In genomic region chr16:34700165-34700827, GRCm38 (mm10) we compare ENCODE assay signal across 8 mouse cellular contexts. TPM values are rescaled to one million over a fixed set of nuclear protein-coding genes. Genes with fewer than 3 reads are reported as not detected.
A peak's percentile ranks its signal among the peaks of the same experiment; 100 is the strongest.
DNase-seq lines count a peak whose midpoint lies in the region; ATAC-seq and TF ChIP-seq lines count a peak whose summit lies in the region.

No protein-coding gene starts in this region.

- 20% methylated on average over 7 of the region's 7 CpGs for WGBS in bone marrow, adult 2 months
- 23% methylated on average over 7 of the region's 7 CpGs for WGBS in heart, embryonic 11.5 days (ENCODE audit: insufficient replicate concordance)
- 18% methylated on average over 7 of the region's 7 CpGs for WGBS in kidney, embryonic 14.5 days
- WGBS in limb, embryonic 14.5 days: 18% methylated on average over 7 of the region's 7 CpGs
- 21% methylated on average over 7 of the region's 7 CpGs for WGBS in midbrain, postnatal 0 days

- ATAC-seq in erythroblast, adult 5-6 weeks (replicated peaks; ENCODE audit: low FRiP score, poor library complexity, severe bottlenecking): peak; percentile 69
- ATAC-seq in heart, embryonic 11.5 days (replicated peaks; ENCODE audit: insufficient number of reproducible peaks, low FRiP score, low TSS enrichment): peak; percentile 63; the same call in 1 of the 2 replicates
- peak; percentile 69; the same call in 1 of the 2 replicates for ATAC-seq in kidney, embryonic 14.5 days (ENCODE audit: low FRiP score, low TSS enrichment)
- peak; percentile 73 for ATAC-seq in limb, embryonic 14.5 days (ENCODE audit: low FRiP score, low read depth)
- ATAC-seq in midbrain, postnatal 0 days (ENCODE audit: low FRiP score): 0 out of 2 replicates have a peak, but pooled peaks have one; percentile 44

- no peaks in the 10 kb centered on the region for H3K27me3 ChIP-seq in heart, embryonic 11.5 days (ENCODE audit: control insufficient read depth, insufficient read depth, low read length)
- no peaks in the 10 kb centered on the region for H3K27me3 ChIP-seq in kidney, embryonic 14.5 days (ENCODE audit: control insufficient read depth, insufficient read depth, low read length)
- no peaks in the 10 kb centered on the region for H3K27me3 ChIP-seq in limb, embryonic 14.5 days (ENCODE audit: control insufficient read depth, insufficient read depth, low read length)
- H3K27me3 ChIP-seq in midbrain, postnatal 0 days (ENCODE audit: insufficient read depth, low read length): no peaks in the 10 kb centered on the region

- no peak overlapping the region for H3K4me2 ChIP-seq in heart, embryonic 11.5 days
- no peak overlapping the region for H3K4me2 ChIP-seq in kidney, embryonic 14.5 days (replicated peaks; ENCODE audit: low read depth, low read length)
- H3K4me2 ChIP-seq in limb, embryonic 14.5 days (replicated peaks; ENCODE audit: low read depth, low read length, severe bottlenecking): no peak overlapping the region
- H3K4me2 ChIP-seq in midbrain, postnatal 0 days (ENCODE audit: low read depth, low read length, poor library complexity, severe bottlenecking): no peak overlapping the region

- H3K27ac ChIP-seq in bone marrow, adult 2 months (ENCODE audit: control insufficient read depth, insufficient read depth, low read depth, low read length, poor library complexity): no peak overlapping the region
- no peak overlapping the region for H3K27ac ChIP-seq in heart, embryonic 11.5 days (ENCODE audit: low read depth, low read length)
- H3K27ac ChIP-seq in kidney, embryonic 14.5 days (ENCODE audit: low read depth, low read length): no peak overlapping the region
- H3K27ac ChIP-seq in limb, embryonic 14.5 days (replicated peaks; ENCODE audit: low read depth, low read length): no peak overlapping the region
- no peak overlapping the region for H3K27ac ChIP-seq in midbrain, postnatal 0 days (ENCODE audit: low read depth, low read length)

- no peak overlapping the region for H3K4me3 ChIP-seq in bone marrow, adult 2 months (replicated peaks; ENCODE audit: control insufficient read depth, low read depth, low read length)
- no peak overlapping the region for H3K4me3 ChIP-seq in heart, embryonic 11.5 days (ENCODE audit: low read depth, low read length)
- H3K4me3 ChIP-seq in kidney, embryonic 14.5 days (ENCODE audit: low read length): no peak overlapping the region
- no peak overlapping the region for H3K4me3 ChIP-seq in limb, embryonic 14.5 days (replicated peaks; ENCODE audit: low read length)
- no peak overlapping the region for H3K4me3 ChIP-seq in midbrain, postnatal 0 days (ENCODE audit: low read depth, low read length)

- peaks cover 5% of the 10 kb centered on the region; the same call in 1 of the 2 replicates for H3K36me3 ChIP-seq in heart, embryonic 11.5 days (ENCODE audit: control insufficient read depth, insufficient read depth, low read length)
- peaks cover 24% of the 10 kb centered on the region for H3K36me3 ChIP-seq in kidney, embryonic 14.5 days (ENCODE audit: control insufficient read depth, insufficient read depth, low read length)
- H3K36me3 ChIP-seq in limb, embryonic 14.5 days (ENCODE audit: control insufficient read depth, insufficient read depth, low read length): peaks cover 21% of the 10 kb centered on the region
- no peaks in the 10 kb centered on the region for H3K36me3 ChIP-seq in midbrain, postnatal 0 days (ENCODE audit: insufficient read depth, low read length)

- TF ChIP-seq CTCF in bone marrow, adult 2 months (IDR thresholded peaks at IDR 0.05; ENCODE audit: control insufficient read depth, insufficient read depth, low read length): peak; percentile 48
- peak; percentile 93 for TF ChIP-seq CTCF in midbrain, postnatal 0 days (IDR thresholded peaks at IDR 0.05)

- H3K9ac ChIP-seq in heart, embryonic 11.5 days (ENCODE audit: low read depth, low read length): no peak overlapping the region
- no peak overlapping the region for H3K9ac ChIP-seq in kidney, embryonic 14.5 days (ENCODE audit: low read depth, low read length)
- no peak overlapping the region for H3K9ac ChIP-seq in limb, embryonic 14.5 days (ENCODE audit: low read depth, low read length, severe bottlenecking)
- H3K9ac ChIP-seq in midbrain, postnatal 0 days (replicated peaks; ENCODE audit: low read length, poor library complexity, severe bottlenecking): no peak overlapping the region

- TF ChIP-seq POLR2A in bone marrow, adult 2 months (IDR thresholded peaks at IDR 0.05; ENCODE audit: borderline replicate concordance, control insufficient read depth, low read depth, low read length): no peak
- TF ChIP-seq POLR2A in limb, embryonic 14.5 days (IDR thresholded peaks at IDR 0.05; ENCODE audit: borderline replicate concordance, extremely low read depth, insufficient read depth, insufficient read length): no peak

- DNase-seq in A20 (ENCODE audit: low read depth, low spot score): peak; percentile 74
- DNase-seq in limb, embryonic 14.5 days (ENCODE audit: low spot score): peak; percentile 86
- peak; percentile 87 for DNase-seq in midbrain, postnatal 0 days (ENCODE audit: low spot score)
- peak; percentile 45 to 70 for DNase-seq in spleen, postnatal 4 days (ENCODE audit: low spot score in 2 of 2)

- H3K4me1 ChIP-seq in bone marrow, adult 2 months (ENCODE audit: control insufficient read depth, insufficient read depth, low read length): no peaks in the 10 kb centered on the region
- H3K4me1 ChIP-seq in heart, embryonic 11.5 days (ENCODE audit: control insufficient read depth, insufficient read depth, low read length): no peaks in the 10 kb centered on the region
- no peaks in the 10 kb centered on the region for H3K4me1 ChIP-seq in kidney, embryonic 14.5 days (ENCODE audit: control insufficient read depth, insufficient read depth, low read length)
- no peaks in the 10 kb centered on the region for H3K4me1 ChIP-seq in limb, embryonic 14.5 days (ENCODE audit: control insufficient read depth, insufficient read depth, low read length)
- H3K4me1 ChIP-seq in midbrain, postnatal 0 days (ENCODE audit: insufficient read depth, low read length): no peaks in the 10 kb centered on the region

- H3K9me3 ChIP-seq in heart, embryonic 11.5 days (replicated peaks; ENCODE audit: control insufficient read depth, low read length): no peaks in the 10 kb centered on the region
- H3K9me3 ChIP-seq in kidney, embryonic 14.5 days (ENCODE audit: control insufficient read depth, low read length): no peaks in the 10 kb centered on the region
- no peaks in the 10 kb centered on the region for H3K9me3 ChIP-seq in limb, embryonic 14.5 days (ENCODE audit: control insufficient read depth, low read length)
- no peaks in the 10 kb centered on the region for H3K9me3 ChIP-seq in midbrain, postnatal 0 days (ENCODE audit: low read length)

RNA-seq across cellular contexts. Expression of gene Ccdc14, which starts 9.9 kb away (rescaled TPM):
- 4.7 and 4.8 TPM in 2 replicates for polyA plus RNA-seq in bone marrow, adult 2 months (2011; ENCODE audit: insufficient read depth, insufficient read length, low replicate concordance, missing spikeins)
- 2.1 and 3.1 TPM in 2 replicates for total RNA-seq in erythroblast, adult 5-6 weeks (2015; ENCODE audit: low replicate concordance)
- total RNA-seq in erythroblast, adult 5-6 weeks (2017; ENCODE audit: low replicate concordance): 1.4 and 2.0 TPM in 2 replicates
- 9.4 and 9.5 TPM in 2 replicates for polyA plus RNA-seq in heart, embryonic 11.5 days (2014; fragmentation: Nextera tagmentation; extraction: Ambion mirVana)
- polyA plus RNA-seq in kidney, embryonic 14.5 days (2014; fragmentation: Nextera tagmentation; extraction: Ambion mirVana): 6.6 and 9.9 TPM in 2 replicates
- polyA plus RNA-seq in limb, embryonic 14.5 days (2012; rRNA removed): 9.1 and 10.2 TPM in 2 replicates
- 6.4 and 7.0 TPM in 2 replicates for polyA plus RNA-seq in limb, embryonic 14.5 days (2014; fragmentation: Nextera tagmentation; extraction: Ambion mirVana)
- total RNA-seq in midbrain, postnatal 0 days (2014; rRNA removed): 2.9 and 5.6 TPM in 2 replicates
- polyA plus RNA-seq in midbrain, postnatal 0 days (2015; fragmentation: Nextera tagmentation; extraction: Ambion mirVana): 1.8 and 2.2 TPM in 2 replicates

RNA-seq across cellular contexts. Expression of gene Mylk, which starts 44.7 kb away (rescaled TPM):
- 11.1 and 22.2 TPM in 2 replicates for polyA plus RNA-seq in bone marrow, adult 2 months (2011; ENCODE audit: insufficient read depth, insufficient read length, low replicate concordance, missing spikeins)
- total RNA-seq in erythroblast, adult 5-6 weeks (2015; ENCODE audit: low replicate concordance): 0.38 and 0.63 TPM in 2 replicates
- 0.85 and 1.1 TPM in 2 replicates for total RNA-seq in erythroblast, adult 5-6 weeks (2017; ENCODE audit: low replicate concordance)
- polyA plus RNA-seq in heart, embryonic 11.5 days (2014; fragmentation: Nextera tagmentation; extraction: Ambion mirVana): 4.3 TPM in 2 replicates
- 26.7 and 34.0 TPM in 2 replicates for polyA plus RNA-seq in kidney, embryonic 14.5 days (2014; fragmentation: Nextera tagmentation; extraction: Ambion mirVana)
- 17.0 and 18.4 TPM in 2 replicates for polyA plus RNA-seq in limb, embryonic 14.5 days (2012; rRNA removed)
- 12.2 and 14.9 TPM in 2 replicates for polyA plus RNA-seq in limb, embryonic 14.5 days (2014; fragmentation: Nextera tagmentation; extraction: Ambion mirVana)
- 5.6 and 8.7 TPM in 2 replicates for total RNA-seq in midbrain, postnatal 0 days (2014; rRNA removed)
- polyA plus RNA-seq in midbrain, postnatal 0 days (2015; fragmentation: Nextera tagmentation; extraction: Ambion mirVana): 2.5 and 3.4 TPM in 2 replicates

RNA-seq across cellular contexts. Expression of gene Ropn1, which starts 50.6 kb away (rescaled TPM):
- not detected in 2 replicates for polyA plus RNA-seq in bone marrow, adult 2 months (2011; ENCODE audit: insufficient read depth, insufficient read length, low replicate concordance, missing spikeins)
- total RNA-seq in erythroblast, adult 5-6 weeks (2015; ENCODE audit: low replicate concordance): not detected in 2 replicates
- total RNA-seq in erythroblast, adult 5-6 weeks (2017; ENCODE audit: low replicate concordance): not detected in 2 replicates
- 0.44 and 0.56 TPM in 2 replicates for polyA plus RNA-seq in heart, embryonic 11.5 days (2014; fragmentation: Nextera tagmentation; extraction: Ambion mirVana)
- not detected in 2 replicates for polyA plus RNA-seq in kidney, embryonic 14.5 days (2014; fragmentation: Nextera tagmentation; extraction: Ambion mirVana)
- not detected in 2 replicates for polyA plus RNA-seq in limb, embryonic 14.5 days (2012; rRNA removed)
- not detected in 2 replicates for polyA plus RNA-seq in limb, embryonic 14.5 days (2014; fragmentation: Nextera tagmentation; extraction: Ambion mirVana)
- not detected in 2 replicates for total RNA-seq in midbrain, postnatal 0 days (2014; rRNA removed)
- polyA plus RNA-seq in midbrain, postnatal 0 days (2015; fragmentation: Nextera tagmentation; extraction: Ambion mirVana): 0.20 TPM in 1 of 2 replicates, not detected in the other
